Mouse (Mus musculus): ENCODE results near the gene Olfr639.

- no peak for TF ChIP-seq POLR2A (IDR thresholded peaks at IDR 0.05; ENCODE audit: low read depth, low read length)
- TF ChIP-seq CTCF (conservative IDR thresholded peaks at IDR 0.05; ENCODE audit: insufficient read depth, insufficient read length, low read depth, low read length): no peak
Observed at GRCm38 (mm10) chr7:104017203-104017602, at the start of gene Olfr639.

Measured in kidney, adult 2 months (tissue).